Mouse (Mus musculus): ENCODE measurements at regions not wholly inside any gene's neighbourhood (a gene's known extent, or its start where the extent isn't known, plus 50 kb on each side); places are given as distances from the start of the nearest gene placed in this dataset.

GRCm38 (mm10) chr12:77137291-77137830 is 100.6 kb upstream of the Fut8 start:
- WGBS, result 44% methylated on average over 10 of the region's 10 CpGs
- TF ChIP-seq CTCF (IDR thresholded peaks at IDR 0.05; ENCODE audit: extremely low read depth, insufficient read length, insufficient replicate concordance, low read depth, low read length) (no peak), POLR2A (IDR thresholded peaks at IDR 0.05; ENCODE audit: low read depth, low read length) (no peak)
- peaks cover 15% of the 10 kb centered on the region; the same call in 1 of the 2 replicates for H3K4me1 ChIP-seq (ENCODE audit: control insufficient read depth, insufficient read depth, insufficient read length, low read length)

GRCm38 (mm10) chr12:77135661-77136060 is 102.3 kb upstream of the Fut8 start:
- Histone ChIP-seq H3K4me1 (ENCODE audit: control insufficient read depth, insufficient read depth, insufficient read length, low read length) (peaks cover 17% of the 10 kb centered on the region; the same call in 1 of the 2 replicates), H3K27ac (ENCODE audit: insufficient read depth, low read depth, low read length) (no peak overlapping the region), H3K27me3 (ENCODE audit: control insufficient read depth, insufficient read depth, low read length) (no peaks in the 10 kb centered on the region), H3K36me3 (ENCODE audit: control insufficient read depth, insufficient read depth, low read length) (no peaks in the 10 kb centered on the region), H3K4me3 (ENCODE audit: low read depth, low read length) (no peak overlapping the region)
- TF ChIP-seq POLR2A (IDR thresholded peaks at IDR 0.05; ENCODE audit: low read depth, low read length), result no peak
- TF ChIP-seq CTCF (IDR thresholded peaks at IDR 0.05; ENCODE audit: extremely low read depth, insufficient read length, insufficient replicate concordance, low read depth, low read length), result no peak
- 96% methylated on average over 6 of the region's 6 CpGs for WGBS

More at GRCm38 (mm10) chr12:77137291-77137830, 100.6 kb upstream of the Fut8 start:
- H3K36me3 ChIP-seq (ENCODE audit: control insufficient read depth, insufficient read depth, low read length), result no peaks in the 10 kb centered on the region
- peak overlapping the region; percentile 17; the same call in 1 of the 2 replicates for H3K27ac ChIP-seq (ENCODE audit: insufficient read depth, low read depth, low read length)
- no peak overlapping the region for H3K4me3 ChIP-seq (ENCODE audit: low read depth, low read length)
- no peaks in the 10 kb centered on the region for H3K27me3 ChIP-seq (ENCODE audit: control insufficient read depth, insufficient read depth, low read length)

- H3K36me3 ChIP-seq (ENCODE audit: control insufficient read depth, insufficient read depth, low read length), result no peaks in the 10 kb centered on the region
- TF ChIP-seq POLR2A (IDR thresholded peaks at IDR 0.05; ENCODE audit: low read depth, low read length) (no peak), CTCF (IDR thresholded peaks at IDR 0.05; ENCODE audit: extremely low read depth, insufficient read length, insufficient replicate concordance, low read depth, low read length) (no peak)
- 92% methylated on average over 3 of the region's 3 CpGs for WGBS
Observed at GRCm38 (mm10) chr12:77135067-77135466, 102.9 kb upstream of the Fut8 start.

GRCm38 (mm10) chr12:77134306-77135010 is 103.5 kb upstream of the Fut8 start:
- no peaks in the 10 kb centered on the region for H3K36me3 ChIP-seq (ENCODE audit: control insufficient read depth, insufficient read depth, low read length)
- 0 out of 2 replicates have a peak overlapping the region, but pooled peaks have one; percentile 39 for H3K27ac ChIP-seq (ENCODE audit: insufficient read depth, low read depth, low read length)
- H3K4me1 ChIP-seq (ENCODE audit: control insufficient read depth, insufficient read depth, insufficient read length, low read length), result peaks cover 26% of the 10 kb centered on the region; the same call in 1 of the 2 replicates
- TF ChIP-seq POLR2A (IDR thresholded peaks at IDR 0.05; ENCODE audit: low read depth, low read length) (no peak), CTCF (IDR thresholded peaks at IDR 0.05; ENCODE audit: extremely low read depth, insufficient read length, insufficient replicate concordance, low read depth, low read length) (no peak)
- 59% methylated on average over 9 of the region's 9 CpGs for WGBS
- no peaks in the 10 kb centered on the region for H3K27me3 ChIP-seq (ENCODE audit: control insufficient read depth, insufficient read depth, low read length)
- H3K4me3 ChIP-seq (ENCODE audit: low read depth, low read length), result no peak overlapping the region

More at GRCm38 (mm10) chr12:77135067-77135466, 102.9 kb upstream of the Fut8 start:
- Histone ChIP-seq H3K27me3 (ENCODE audit: control insufficient read depth, insufficient read depth, low read length) (no peaks in the 10 kb centered on the region), H3K27ac (ENCODE audit: insufficient read depth, low read depth, low read length) (no peak overlapping the region), H3K4me3 (ENCODE audit: low read depth, low read length) (no peak overlapping the region), H3K4me1 (ENCODE audit: control insufficient read depth, insufficient read depth, insufficient read length, low read length) (peaks cover 21% of the 10 kb centered on the region; the same call in 1 of the 2 replicates)

GRCm38 (mm10) chr12:77133465-77134305 is 104.2 kb upstream of the Fut8 start:
- peaks cover 26% of the 10 kb centered on the region; the same call in 1 of the 2 replicates for H3K4me1 ChIP-seq (ENCODE audit: control insufficient read depth, insufficient read depth, insufficient read length, low read length)

GRCm38 (mm10) chr12:77131328-77131727 is 106.6 kb upstream of the Fut8 start:
- peaks cover 21% of the 10 kb centered on the region; the same call in 1 of the 2 replicates for H3K4me1 ChIP-seq (ENCODE audit: control insufficient read depth, insufficient read depth, insufficient read length, low read length)
- TF ChIP-seq CTCF (IDR thresholded peaks at IDR 0.05; ENCODE audit: extremely low read depth, insufficient read length, insufficient replicate concordance, low read depth, low read length), result no peak
- TF ChIP-seq POLR2A (IDR thresholded peaks at IDR 0.05; ENCODE audit: low read depth, low read length), result no peak
- H3K27ac ChIP-seq (ENCODE audit: insufficient read depth, low read depth, low read length), result peak overlapping the region; percentile 65
- H3K4me3 ChIP-seq (ENCODE audit: low read depth, low read length), result no peak overlapping the region
- WGBS, result 20% methylated on average over 7 of the region's 7 CpGs
- H3K36me3 ChIP-seq (ENCODE audit: control insufficient read depth, insufficient read depth, low read length), result no peaks in the 10 kb centered on the region
- no peaks in the 10 kb centered on the region for H3K27me3 ChIP-seq (ENCODE audit: control insufficient read depth, insufficient read depth, low read length)

More at GRCm38 (mm10) chr12:77133465-77134305, 104.2 kb upstream of the Fut8 start:
- peak overlapping the region; percentile 40; the same call in 1 of the 2 replicates for H3K27ac ChIP-seq (ENCODE audit: insufficient read depth, low read depth, low read length)
- H3K36me3 ChIP-seq (ENCODE audit: control insufficient read depth, insufficient read depth, low read length), result no peaks in the 10 kb centered on the region
- no peak for TF ChIP-seq CTCF (IDR thresholded peaks at IDR 0.05; ENCODE audit: extremely low read depth, insufficient read length, insufficient replicate concordance, low read depth, low read length)
- TF ChIP-seq POLR2A (IDR thresholded peaks at IDR 0.05; ENCODE audit: low read depth, low read length), result no peak
- no peak overlapping the region for H3K4me3 ChIP-seq (ENCODE audit: low read depth, low read length)
- 32% methylated on average over 5 of the region's 5 CpGs for WGBS
- no peaks in the 10 kb centered on the region for H3K27me3 ChIP-seq (ENCODE audit: control insufficient read depth, insufficient read depth, low read length)

Data from small intestine, adult 2 months (tissue).